Mouse (Mus musculus): ENCODE data around the gene Vipr1. TPM values are rescaled to one million over a fixed set of nuclear protein-coding genes. Genes with fewer than 3 reads are reported as not detected.

Vipr1 gene
- total RNA-seq, 4 experiments from 2014 or later, result 17.8 to 20.5 (median 18.4) TPM

- DNase-seq (ENCODE audit: low spot score in 2 of 2), result no peak
These were observed 34.6 kb downstream of the Vipr1 start for GRCm38 (mm10) chr9:121677069-121677468.

DNA sequence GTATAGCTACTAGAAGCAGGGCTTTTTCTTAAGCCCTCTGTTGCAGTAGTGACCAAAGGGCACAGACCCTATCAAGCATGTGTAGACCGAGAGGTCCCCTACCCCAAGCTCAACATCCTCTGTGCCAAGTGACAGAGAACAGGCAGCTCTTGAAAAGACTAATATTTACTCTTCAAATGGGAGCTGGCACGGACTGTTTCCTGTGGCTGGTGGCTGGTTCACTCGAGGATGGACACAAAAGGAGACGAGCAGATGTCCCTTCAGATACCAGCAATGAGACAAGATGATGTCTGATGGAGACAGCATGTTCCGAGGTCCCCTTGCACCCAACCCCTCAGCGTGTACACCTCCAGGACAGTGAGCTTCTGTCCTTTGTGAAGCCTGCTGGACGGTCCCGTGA, 35.0 kb downstream of the Vipr1 start:
- DNase-seq (ENCODE audit: low spot score in 2 of 2), result no peak

- DNase-seq (ENCODE audit: low spot score in 2 of 2), result no peak
These were observed 37.0 kb downstream of the Vipr1 start for GRCm38 (mm10) chr9:121679549-121679948.

- DNase-seq (ENCODE audit: low spot score in 2 of 2), result no peak
These were observed 38.7 kb downstream of the Vipr1 start for GRCm38 (mm10) chr9:121681191-121681590.

DNA sequence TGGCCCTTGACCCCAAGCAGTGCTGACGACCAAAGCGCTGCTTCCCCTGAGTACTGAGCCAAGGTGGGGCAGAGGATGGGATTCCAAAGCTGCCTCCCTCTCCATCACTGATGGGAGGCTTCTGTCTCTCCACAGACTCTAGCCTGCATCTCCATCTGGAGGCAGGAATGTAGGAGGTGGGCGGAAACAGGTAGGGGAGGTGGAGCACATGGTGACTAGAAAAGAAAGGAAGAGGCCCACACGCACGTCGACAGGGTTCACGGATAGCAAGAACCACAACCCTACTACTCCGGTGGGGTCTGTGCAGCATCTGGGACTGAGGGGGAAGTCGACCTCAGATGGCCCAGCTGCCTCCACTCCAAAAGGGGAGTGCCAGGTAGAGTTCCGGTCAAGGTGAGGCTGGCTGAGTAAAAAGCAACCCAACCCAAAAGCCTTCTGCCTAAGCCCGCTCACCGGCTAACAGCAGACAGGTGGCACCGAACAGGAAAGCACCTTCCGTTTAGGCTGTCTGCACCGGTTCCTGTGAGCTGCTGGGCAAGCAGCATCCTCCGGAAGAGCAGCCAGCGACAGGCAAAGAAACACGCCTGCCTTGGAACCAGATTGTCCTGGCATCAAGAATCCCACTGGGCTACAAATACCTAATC, 39.6 kb downstream of the Vipr1 start:
- DNase-seq (ENCODE audit: low spot score in 2 of 2), result no peak

DNA sequence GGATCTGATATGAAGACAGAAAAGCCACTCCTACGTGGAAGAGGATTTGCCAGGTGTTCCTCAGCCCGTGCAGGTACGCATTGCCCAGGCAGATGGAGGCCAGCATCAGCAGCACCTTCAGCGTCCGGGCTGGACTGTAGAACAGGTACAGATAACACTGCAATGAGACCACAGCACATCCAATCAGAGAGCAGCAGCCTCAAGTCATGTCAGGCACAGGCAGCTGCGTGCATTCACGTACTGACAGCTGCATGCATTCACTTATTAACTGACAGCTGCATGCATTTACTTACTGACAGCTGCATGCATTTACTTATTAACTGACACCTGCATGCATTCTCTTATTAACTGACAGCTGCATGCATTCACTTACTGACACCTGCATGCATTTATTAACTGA, 42.2 kb downstream of the Vipr1 start:
- DNase-seq (ENCODE audit: low spot score in 2 of 2), result no peak

GRCm38 (mm10) chr9:121690200-121690651, 47.7 kb downstream of the Vipr1 start:
- DNase-seq (ENCODE audit: low spot score in 2 of 2), result peak; percentile 66 to 79

- DNase-seq (ENCODE audit: low spot score in 2 of 2), result no peak
These were observed 48.2 kb downstream of the Vipr1 start for GRCm38 (mm10) chr9:121690734-121691133.

- no peak for DNase-seq (ENCODE audit: low spot score in 2 of 2)
These were observed 52.2 kb downstream of the Vipr1 start for GRCm38 (mm10) chr9:121694736-121695135.

DNA sequence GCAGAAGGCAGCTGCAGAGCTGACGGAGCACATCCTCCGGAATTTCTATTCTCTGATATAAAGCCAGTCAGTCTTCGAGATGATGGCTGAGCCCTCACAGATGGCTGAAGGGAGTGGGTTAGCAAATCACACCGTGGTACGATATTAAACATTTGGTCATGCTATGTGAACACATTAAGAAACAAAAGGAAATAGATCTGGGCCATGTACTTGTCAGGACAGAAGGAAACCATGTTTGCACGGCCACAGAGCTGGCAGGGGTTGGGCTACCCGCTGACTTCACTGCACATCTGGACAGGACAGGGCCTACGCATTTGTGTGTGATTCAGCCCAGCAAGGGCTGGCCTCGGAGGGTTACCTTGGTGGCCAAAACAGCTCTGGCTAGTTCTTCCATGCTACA, 54.1 kb downstream of the Vipr1 start:
- DNase-seq (ENCODE audit: low spot score in 2 of 2), result no peak

GRCm38 (mm10) chr9:121697150-121698049, 54.9 kb downstream of the Vipr1 start:
- DNase-seq (ENCODE audit: low spot score in 2 of 2), result peak in 1 of 2 experiments; percentile 68

DNA sequence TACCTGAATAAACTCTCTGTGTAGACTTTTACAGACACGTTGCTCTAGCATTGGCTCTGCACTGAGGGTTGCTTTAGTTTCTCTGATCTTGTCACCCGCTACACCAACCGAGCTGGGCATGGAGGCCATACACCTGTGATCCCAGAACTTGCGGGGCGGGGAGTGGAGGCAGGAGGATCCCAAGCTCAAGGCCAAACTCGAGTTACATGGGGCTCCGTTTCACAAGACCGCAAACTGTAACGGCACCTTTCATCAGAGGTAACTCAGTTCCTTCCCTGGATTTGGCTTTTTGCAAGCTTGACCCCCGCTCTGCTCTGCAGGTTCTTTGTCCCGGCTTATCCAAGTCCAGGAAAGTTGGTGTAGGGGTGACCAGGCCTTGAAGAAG, 61.7 kb downstream of the Vipr1 start:
- no peak for DNase-seq (ENCODE audit: low spot score in 2 of 2)

GRCm38 (mm10) chr9:121704646-121705625, 62.4 kb downstream of the Vipr1 start, which contains the start of gene Sec22c:
Sec22c (minus strand) TSS chr9:121705490.
- DNase-seq (ENCODE audit: low spot score in 2 of 2), result peak; percentile 85 to 88

GRCm38 (mm10) chr9:121706029-121706675, 63.6 kb downstream of the Vipr1 start:
- peak in 1 of 2 experiments; percentile 2 for DNase-seq (ENCODE audit: low spot score in 2 of 2)

DNA sequence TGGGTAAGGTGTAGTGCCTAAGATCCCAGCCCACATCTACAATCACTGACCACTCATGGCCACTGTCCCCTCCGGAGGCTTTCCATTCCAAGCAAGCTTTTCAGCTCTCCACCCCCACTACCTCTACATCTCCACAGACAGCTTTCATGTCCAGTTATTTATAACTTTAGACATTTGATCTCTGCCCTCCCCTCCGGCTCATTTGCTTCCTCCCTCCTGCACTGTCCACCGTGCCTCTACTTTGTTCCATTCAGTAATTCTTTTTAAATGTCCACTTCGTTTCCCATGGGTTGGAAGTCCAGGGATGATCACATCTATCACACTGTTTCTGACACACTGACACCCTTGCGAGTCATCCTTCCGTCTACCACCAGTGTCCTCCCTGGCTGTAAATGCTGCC, 65.3 kb downstream of the Vipr1 start:
- no peak for DNase-seq (ENCODE audit: low spot score in 2 of 2)

- DNase-seq (ENCODE audit: low spot score in 2 of 2), result no peak
These were observed 66.3 kb downstream of the Vipr1 start for GRCm38 (mm10) chr9:121708506-121709486.

DNA sequence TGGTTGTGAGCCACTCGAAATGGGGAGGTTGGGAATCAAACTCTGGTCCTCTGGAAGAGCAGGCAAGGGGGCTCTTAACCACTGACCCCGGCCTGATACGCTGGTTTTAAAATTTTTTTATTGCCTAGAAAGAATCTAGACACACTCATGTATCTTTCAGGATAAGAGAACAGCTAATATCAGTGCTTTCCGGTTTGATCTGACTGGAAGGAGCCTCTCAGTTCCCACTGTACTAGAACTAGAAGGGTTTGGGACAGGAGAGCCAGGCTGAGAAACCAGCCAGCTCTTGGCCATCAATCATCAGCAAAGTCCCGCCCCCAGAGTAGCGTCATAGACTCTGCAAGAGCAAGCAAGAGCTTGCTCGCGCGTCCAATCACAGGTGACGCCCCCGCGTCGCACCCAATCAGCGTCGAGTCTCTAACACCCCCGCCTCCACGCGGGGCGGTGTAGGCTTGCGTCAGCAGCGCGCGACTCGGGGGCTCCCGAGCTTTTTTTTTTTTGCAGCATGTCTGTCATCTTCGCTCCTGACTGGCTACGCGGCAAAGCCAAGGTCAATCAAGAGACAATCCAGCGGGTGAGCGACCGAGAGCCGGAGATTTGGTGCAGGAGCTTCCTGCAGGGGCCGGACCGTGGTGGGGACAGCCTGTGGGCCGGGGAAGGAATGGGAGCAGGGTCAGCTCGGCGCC, 67.5 kb downstream of the Vipr1 start, which contains the start of gene Ss18l2:
TSS of gene Ss18l2 (plus strand) at position 432 of the 686 bp plus-strand sequence.
- DNase-seq (ENCODE audit: low spot score in 2 of 2), result peak; percentile 97 to 98

DNA sequence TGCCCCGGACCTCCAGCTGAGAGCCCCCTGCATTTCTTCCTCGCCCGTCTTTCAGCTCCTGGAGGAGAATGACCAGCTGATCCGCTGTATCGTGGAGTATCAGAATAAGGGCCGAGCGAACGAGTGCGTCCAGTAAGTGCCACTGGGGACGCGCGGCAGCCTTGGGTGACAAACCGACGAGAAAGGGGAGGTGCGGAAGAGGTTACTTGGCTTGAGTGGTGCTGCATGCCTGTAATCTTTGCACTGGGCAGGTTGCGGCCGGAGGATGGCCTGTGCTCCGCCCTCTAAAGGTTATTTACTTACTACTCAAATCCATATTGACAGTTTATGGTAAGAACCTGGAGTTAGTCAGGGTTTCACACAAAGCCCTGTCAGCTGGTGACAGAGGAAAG, 68.1 kb downstream of the Vipr1 start:
- DNase-seq (ENCODE audit: low spot score in 2 of 2), result peak in 1 of 2 experiments; percentile 43

- no peak for DNase-seq (ENCODE audit: low spot score in 2 of 2)
These were observed 74.5 kb downstream of the Vipr1 start for GRCm38 (mm10) chr9:121717048-121717447.

Measured in layer of hippocampus, adult 8-10 months (tissue).